Mouse (Mus musculus) liver, embryonic 15.5 days (tissue): ENCODE results near the gene Atp8a2. TPM values are rescaled to one million over a fixed set of nuclear protein-coding genes. Genes with fewer than 3 reads are reported as not detected.
"Not testable (repeated sequence)": the region's sequence is repeated elsewhere in the genome, so short reads cannot be mapped to it uniquely, and the experiment has no call there.

Source experiments
- ATAC-seq: fragments of 200-750 bp; cut with Nextera tagmentation; 2 replicates; pipeline ENCODE4 v1.8.0; 2017; ENCODE audit warnings: moderate number of reproducible peaks, mild to moderate bottlenecking, moderate library complexity; ENCODE audit not compliant: insufficient read depth
- H3K27ac ChIP-seq: fragments of 300-500 bp; sonication (generic); replicated peaks from 2 replicates; pipeline ENCODE4 v1.5.1; 2015; ENCODE audit warnings: mild to moderate bottlenecking, inconsistent platforms
- H3K27me3 ChIP-seq: fragments of 300-500 bp; sonication (generic); 2 replicates; pipeline ENCODE4 v1.6.1; 2015; ENCODE audit warnings: mild to moderate bottlenecking, inconsistent platforms
- H3K36me3 ChIP-seq: fragments of 300-500 bp; sonication (generic); replicated peaks from 2 replicates; pipeline ENCODE4 v1.6.1; 2015; ENCODE audit warnings: moderate library complexity, mild to moderate bottlenecking, inconsistent platforms
- H3K4me1 ChIP-seq: fragments of 300-500 bp; sonication (generic); replicated peaks from 2 replicates; pipeline ENCODE4 v1.6.1; 2015; ENCODE audit warnings: inconsistent platforms
- H3K4me2 ChIP-seq: fragments of 300-500 bp; sonication (generic); 2 replicates; pipeline ENCODE4 v1.6.1; 2015; ENCODE audit warnings: moderate library complexity, mild to moderate bottlenecking, inconsistent platforms
- H3K4me3 ChIP-seq: fragments of 300-500 bp; sonication (generic); replicated peaks from 2 replicates; pipeline ENCODE4 v1.5.1; 2015; ENCODE audit warnings: mild to moderate bottlenecking, inconsistent platforms
- H3K9ac ChIP-seq: fragments of 300-500 bp; sonication (generic); 2 replicates; pipeline ENCODE4 v1.6.1; 2015; ENCODE audit warnings: moderate library complexity, mild to moderate bottlenecking, inconsistent platforms
- H3K9me3 ChIP-seq: fragments of 300-500 bp; sonication (generic); replicated peaks from 2 replicates; pipeline ENCODE4 v1.6.1; 2016; ENCODE audit warnings: inconsistent platforms
- WGBS: fragments of 180-500 bp; shearing (Covaris S2); methylation state at CpG from one replicate; pipeline ENCODE4 v1.1.7; 2015; ENCODE audit warnings: mixed read lengths; ENCODE audit not compliant: insufficient replicate concordance; 5-methylcytosine and 5-hydroxymethylcytosine counted together
- polyA plus RNA-seq: library from polyadenylated mRNA; unstranded; fragments of >200 nt; fragmentation: Nextera tagmentation; extraction: Ambion mirVana; gene quantifications from 2 replicates; pipeline ENCODE4 v1.2.1, GENCODE M21; 2015

Atp8a2 gene
- polyA plus RNA-seq, 1 experiment from 2014 or later = 3.5 TPM

- 62% methylated on average over 9 of the region's 9 CpGs for WGBS
- no peak overlapping the region for H3K4me3 ChIP-seq
- no peak for ATAC-seq
- no peak overlapping the region for H3K27ac ChIP-seq
- H3K4me2 ChIP-seq = no peak overlapping the region
- no peaks in the 10 kb centered on the region for H3K36me3 ChIP-seq
- H3K27me3 ChIP-seq = no peaks in the 10 kb centered on the region
- no peaks in the 10 kb centered on the region for H3K4me1 ChIP-seq
- H3K9ac ChIP-seq = no peak overlapping the region
- H3K9me3 ChIP-seq = no peaks in the 10 kb centered on the region
These were observed 236.6 kb downstream of the Atp8a2 start for GRCm38 (mm10) chr14:59960214-59960890.

GRCm38 (mm10) chr14:59959723-59960122, 237.3 kb downstream of the Atp8a2 start:
- 64% methylated on average over 8 of the region's 8 CpGs for WGBS
- Histone ChIP-seq H3K27me3 (no peaks in the 10 kb centered on the region), H3K9me3 (no peaks in the 10 kb centered on the region), H3K4me2 (no peak overlapping the region), H3K27ac (no peak overlapping the region), H3K36me3 (no peaks in the 10 kb centered on the region), H3K9ac (no peak overlapping the region), H3K4me1 (no peaks in the 10 kb centered on the region), H3K4me3 (no peak overlapping the region)
- no peak for ATAC-seq

DNA sequence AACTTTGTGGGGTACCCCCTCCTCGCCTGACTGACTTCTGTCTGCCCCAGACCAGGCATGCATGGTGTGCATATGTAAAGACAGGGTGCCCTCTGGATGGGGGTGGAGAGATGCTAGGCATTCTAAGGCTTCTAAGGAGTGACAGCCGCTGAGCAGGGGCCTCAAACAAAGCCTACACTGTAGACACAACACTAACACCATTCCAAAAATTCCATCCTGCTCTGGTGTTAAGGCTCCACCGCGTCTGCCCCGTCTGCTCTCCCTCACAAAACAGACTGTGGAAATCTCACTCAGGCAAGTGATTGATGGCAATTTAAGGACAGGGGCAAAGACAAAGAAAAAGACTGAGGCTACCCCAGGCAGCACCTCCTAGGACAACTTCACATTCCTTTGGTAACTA, 247.0 kb downstream of the Atp8a2 start:
- Histone ChIP-seq H3K4me3 (no peak overlapping the region), H3K36me3 (no peaks in the 10 kb centered on the region), H3K4me1 (no peaks in the 10 kb centered on the region), H3K4me2 (no peak overlapping the region), H3K27ac (no peak overlapping the region), H3K27me3 (no peaks in the 10 kb centered on the region), H3K9me3 (no peaks in the 10 kb centered on the region), H3K9ac (no peak overlapping the region)
- WGBS = 35% methylated on average over 5 of the region's 5 CpGs
- no peak for ATAC-seq

GRCm38 (mm10) chr14:59942864-59943611, 253.9 kb downstream of the Atp8a2 start:
- H3K27ac ChIP-seq = no peak overlapping the region
- no peak overlapping the region for H3K4me3 ChIP-seq
- WGBS = 19% methylated on average over 7 of the region's 7 CpGs
- no peak overlapping the region for H3K9ac ChIP-seq
- no peak for ATAC-seq
- H3K36me3 ChIP-seq = no peaks in the 10 kb centered on the region
- H3K9me3 ChIP-seq = no peaks in the 10 kb centered on the region
- H3K4me2 ChIP-seq = no peak overlapping the region
- no peaks in the 10 kb centered on the region for H3K27me3 ChIP-seq
- no peaks in the 10 kb centered on the region for H3K4me1 ChIP-seq

- H3K9me3 ChIP-seq = no peaks in the 10 kb centered on the region
- H3K4me2 ChIP-seq = no peak overlapping the region
- H3K36me3 ChIP-seq = no peaks in the 10 kb centered on the region
- H3K4me1 ChIP-seq = no peaks in the 10 kb centered on the region
- no peaks in the 10 kb centered on the region for H3K27me3 ChIP-seq
- WGBS = 53% methylated on average over 2 of the region's 2 CpGs
- no peak overlapping the region for H3K9ac ChIP-seq
- ATAC-seq = no peak
- H3K4me3 ChIP-seq = no peak overlapping the region
- no peak overlapping the region for H3K27ac ChIP-seq
These were observed 254.8 kb downstream of the Atp8a2 start for GRCm38 (mm10) chr14:59942199-59942598.

GRCm38 (mm10) chr14:59932355-59932754, 264.6 kb downstream of the Atp8a2 start:
- no peaks in the 10 kb centered on the region for H3K27me3 ChIP-seq
- no peak overlapping the region for H3K4me2 ChIP-seq
- 32% methylated on average over 6 of the region's 6 CpGs for WGBS
- H3K4me3 ChIP-seq = no peak overlapping the region
- no peaks in the 10 kb centered on the region for H3K4me1 ChIP-seq
- no peak overlapping the region for H3K9ac ChIP-seq
- H3K27ac ChIP-seq = no peak overlapping the region
- no peaks in the 10 kb centered on the region for H3K9me3 ChIP-seq
- H3K36me3 ChIP-seq = no peaks in the 10 kb centered on the region
- no peak for ATAC-seq

DNA sequence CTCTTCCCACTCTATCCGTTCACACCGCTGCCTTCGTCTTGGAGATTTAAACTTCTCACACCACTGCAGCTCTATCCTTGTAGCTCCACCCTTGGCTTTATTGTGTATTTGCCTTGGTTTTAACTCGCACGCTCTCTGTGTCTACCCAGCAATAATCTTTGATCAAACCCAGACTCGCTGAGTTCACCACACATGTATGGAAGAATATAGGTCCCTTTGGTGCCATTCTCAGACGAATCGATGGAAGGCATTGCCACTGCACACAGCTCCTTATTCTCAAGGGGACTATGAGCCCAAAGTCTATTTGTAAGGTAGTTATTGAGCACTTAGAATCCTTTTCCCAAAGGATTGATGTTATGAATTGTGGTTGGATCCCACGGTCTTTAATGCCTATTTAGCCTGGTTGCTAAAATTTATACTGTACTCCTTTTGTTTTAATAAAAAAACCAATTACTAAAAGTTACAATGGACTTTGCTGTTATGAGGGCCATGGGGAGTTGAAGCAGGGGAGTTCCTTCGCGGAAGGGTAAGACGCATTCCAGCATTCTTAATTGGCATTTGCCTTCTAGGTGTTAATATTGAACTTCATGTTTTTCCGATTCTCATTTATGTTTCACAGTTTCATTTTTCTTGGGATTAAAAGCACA, 265.4 kb downstream of the Atp8a2 start:
- H3K9me3 ChIP-seq = no peaks in the 10 kb centered on the region
- 76% methylated on average over 13 of the region's 13 CpGs for WGBS
- ATAC-seq = no peak

DNA sequence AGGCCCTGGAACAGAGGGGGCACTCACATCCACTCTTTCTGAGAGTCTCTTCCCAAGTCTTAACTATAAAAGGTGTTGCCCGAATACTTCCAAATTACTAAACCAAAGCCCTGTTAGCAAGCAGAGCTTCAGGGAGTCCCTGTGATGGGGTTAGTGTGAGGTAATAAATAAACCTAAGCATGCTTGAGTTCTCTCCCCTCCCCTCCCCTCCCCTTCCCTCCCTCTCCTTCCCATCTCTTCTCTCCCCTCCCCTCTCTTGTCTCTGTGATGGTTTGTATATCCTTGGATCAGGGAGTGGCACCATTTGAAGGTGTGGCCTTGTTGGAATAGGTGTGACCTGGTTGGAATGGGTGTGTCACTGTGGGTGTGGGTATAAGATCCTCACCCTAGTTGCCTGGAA, 267.8 kb downstream of the Atp8a2 start:
- H3K36me3 ChIP-seq, H3K9ac ChIP-seq, H3K27me3 ChIP-seq, H3K4me1 ChIP-seq, H3K4me3 ChIP-seq, H3K4me2 ChIP-seq, H3K9me3 ChIP-seq, H3K27ac ChIP-seq, ATAC-seq: not testable (repeated sequence)
- 50% methylated on average over 1 of the region's 1 CpGs for WGBS

More for the DNA sequence above, 265.4 kb downstream of the Atp8a2 start:
- no peak overlapping the region for H3K4me2 ChIP-seq
- no peak overlapping the region for H3K27ac ChIP-seq
- no peak overlapping the region for H3K9ac ChIP-seq
- no peaks in the 10 kb centered on the region for H3K36me3 ChIP-seq
- no peaks in the 10 kb centered on the region for H3K27me3 ChIP-seq
- no peak overlapping the region for H3K4me3 ChIP-seq
- no peaks in the 10 kb centered on the region for H3K4me1 ChIP-seq

DNA sequence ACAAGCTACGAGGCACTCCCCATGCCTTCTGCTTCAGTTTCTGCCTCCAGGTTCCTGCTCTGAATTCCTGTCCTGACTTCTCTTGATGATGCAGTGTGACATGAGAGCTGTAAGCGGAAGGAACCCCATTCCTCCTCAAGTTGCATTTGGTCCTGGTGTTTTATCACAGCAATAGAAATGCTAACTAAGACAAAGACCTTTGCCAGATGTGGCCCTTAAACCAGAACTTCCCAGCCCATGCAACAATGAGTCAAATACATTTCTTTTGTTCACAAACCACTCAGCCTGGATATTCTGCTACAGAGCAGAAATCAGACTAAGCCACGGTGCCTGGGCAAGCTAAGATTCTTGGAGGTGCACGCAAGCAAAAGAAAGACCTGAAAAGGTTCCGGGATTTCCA, 268.2 kb downstream of the Atp8a2 start:
- no peak overlapping the region for H3K4me2 ChIP-seq
- no peak for ATAC-seq
- no peak overlapping the region for H3K4me3 ChIP-seq
- no peaks in the 10 kb centered on the region for H3K4me1 ChIP-seq
- no peak overlapping the region for H3K27ac ChIP-seq
- H3K9me3 ChIP-seq = no peaks in the 10 kb centered on the region
- H3K9ac ChIP-seq = no peak overlapping the region
- H3K36me3 ChIP-seq = no peaks in the 10 kb centered on the region
- WGBS = 62% methylated on average over 5 of the region's 5 CpGs
- H3K27me3 ChIP-seq = no peaks in the 10 kb centered on the region

GRCm38 (mm10) chr14:59927804-59928203, 269.2 kb downstream of the Atp8a2 start:
- Histone ChIP-seq H3K36me3 (no peaks in the 10 kb centered on the region), H3K27me3 (no peaks in the 10 kb centered on the region), H3K4me2 (no peak overlapping the region), H3K9me3 (no peaks in the 10 kb centered on the region), H3K9ac (no peak overlapping the region), H3K4me3 (no peak overlapping the region), H3K27ac (no peak overlapping the region), H3K4me1 (no peaks in the 10 kb centered on the region)
- no peak for ATAC-seq
- WGBS = 43% methylated on average over 5 of the region's 5 CpGs

GRCm38 (mm10) chr14:59919865-59920264, 277.1 kb downstream of the Atp8a2 start:
- Histone ChIP-seq H3K9me3 (no peaks in the 10 kb centered on the region), H3K4me3 (no peak overlapping the region), H3K9ac (no peak overlapping the region), H3K4me1 (no peaks in the 10 kb centered on the region), H3K27me3 (no peaks in the 10 kb centered on the region), H3K4me2 (no peak overlapping the region), H3K27ac (no peak overlapping the region), H3K36me3 (no peaks in the 10 kb centered on the region)
- 62% methylated on average over 8 of the region's 8 CpGs for WGBS
- ATAC-seq = no peak
